Mouse (Mus musculus) embryonic facial prominence, embryonic 15.5 days (tissue): ENCODE results near the gene Kif6. TPM values are rescaled to one million over a fixed set of nuclear protein-coding genes. Genes with fewer than 3 reads are reported as not detected.
A peak's percentile ranks its signal among the peaks of the same experiment; 100 is the strongest.

Experiments used
- ATAC-seq: fragments of 200-750 bp; cut with Nextera tagmentation; 2 replicates; pipeline ENCODE4 v1.8.0; 2017; ENCODE audit warnings: low read depth, moderate TSS enrichment; ENCODE audit not compliant: insufficient number of reproducible peaks, low FRiP score, low TSS enrichment
- H3K27ac ChIP-seq: fragments of 300-500 bp; sonication (generic); replicated peaks from 2 replicates; pipeline ENCODE4 v1.5.1; 2015; ENCODE audit warnings: mild to moderate bottlenecking, inconsistent platforms
- H3K27me3 ChIP-seq: fragments of 300-500 bp; sonication (generic); 2 replicates; pipeline ENCODE4 v1.6.1; 2015; ENCODE audit warnings: inconsistent platforms
- H3K36me3 ChIP-seq: fragments of 300-500 bp; sonication (generic); 2 replicates; pipeline ENCODE4 v1.6.1; 2015; ENCODE audit warnings: mild to moderate bottlenecking, inconsistent platforms
- H3K4me1 ChIP-seq: fragments of 300-500 bp; sonication (generic); 2 replicates; pipeline ENCODE4 v1.6.1; 2015; ENCODE audit warnings: inconsistent platforms
- H3K4me2 ChIP-seq: fragments of 300-500 bp; sonication (generic); replicated peaks from 2 replicates; pipeline ENCODE4 v1.6.1; 2015; ENCODE audit warnings: mild to moderate bottlenecking, inconsistent platforms
- H3K4me3 ChIP-seq: fragments of 300-500 bp; sonication (generic); replicated peaks from 2 replicates; pipeline ENCODE4 v1.5.1; 2015; ENCODE audit warnings: mild to moderate bottlenecking, inconsistent platforms
- H3K9ac ChIP-seq: fragments of 300-500 bp; sonication (generic); 2 replicates; pipeline ENCODE4 v1.6.1; 2015; ENCODE audit warnings: inconsistent platforms
- H3K9me3 ChIP-seq: fragments of 300-500 bp; sonication (generic); replicated peaks from 2 replicates; pipeline ENCODE4 v1.6.1; 2016; ENCODE audit warnings: inconsistent platforms
- WGBS: fragments of 180-500 bp; shearing (Covaris S2); methylation state at CpG from one replicate; pipeline ENCODE4 v1.1.7; 2015; 5-methylcytosine and 5-hydroxymethylcytosine counted together
- polyA plus RNA-seq: library from polyadenylated mRNA; unstranded; fragments of >200 nt; fragmentation: Nextera tagmentation; extraction: Ambion mirVana; gene quantifications from 2 replicates; pipeline ENCODE4 v1.2.1, GENCODE M21; 2015

The Kif6 gene
- 3.3 and 3.9 TPM in 2 replicates for polyA plus RNA-seq

GRCm38 (mm10) chr17:49614577-49615235 is at the start of gene Kif6:
Gene Kif6, plus strand, starts transcription at chr17:49615136.
- H3K9me3 ChIP-seq = no peaks in the 10 kb centered on the region
- peak within 1 kb of the TSS; percentile 55 for H3K4me3 ChIP-seq
- no peak within 1 kb of the TSS for H3K9ac ChIP-seq
- peak within 1 kb of the TSS; percentile 74 for H3K4me2 ChIP-seq
- H3K27me3 ChIP-seq = no peaks in the 10 kb centered on the region
- ATAC-seq = peak; percentile 90
- no peaks in the 10 kb centered on the region for H3K36me3 ChIP-seq
- WGBS = under 1% methylated on average over 27 of the region's 27 CpGs
- H3K4me1 ChIP-seq = peaks cover 14% of the 10 kb centered on the region
- peak within 1 kb of the TSS; percentile 63; the same call in 1 of the 2 replicates for H3K27ac ChIP-seq

DNA sequence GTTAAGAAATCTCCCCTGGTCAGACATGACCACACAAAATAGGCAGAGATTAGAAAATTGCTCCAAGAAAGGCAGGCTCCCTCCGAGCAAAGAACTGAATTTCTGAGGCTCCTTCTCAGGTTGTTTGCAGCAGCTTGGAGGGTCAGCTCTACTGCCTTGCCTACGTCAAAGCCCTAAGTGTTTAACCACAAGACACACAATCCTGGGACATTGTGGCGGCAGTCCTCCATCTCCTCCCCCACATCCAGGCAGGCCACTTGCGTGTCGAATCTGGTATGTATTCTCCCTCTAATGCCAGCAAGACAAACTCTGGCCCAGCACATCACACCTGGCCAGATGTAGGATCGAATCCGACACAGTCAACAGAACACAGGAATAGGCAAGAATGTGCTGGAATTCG is 46.2 kb upstream of the Kif6 start:
- Histone ChIP-seq H3K4me3 (no peak overlapping the region), H3K27me3 (no peaks in the 10 kb centered on the region), H3K9ac (no peak overlapping the region), H3K36me3 (no peaks in the 10 kb centered on the region), H3K4me1 (peaks cover 5% of the 10 kb centered on the region), H3K27ac (no peak overlapping the region), H3K9me3 (no peaks in the 10 kb centered on the region), H3K4me2 (no peak overlapping the region)
- no peak for ATAC-seq
- 49% methylated on average over 8 of the region's 8 CpGs for WGBS

GRCm38 (mm10) chr17:49577321-49577720 is 37.6 kb upstream of the Kif6 start:
- no peaks in the 10 kb centered on the region for H3K27me3 ChIP-seq
- WGBS = 94% methylated on average over 3 of the region's 3 CpGs
- H3K36me3 ChIP-seq = no peaks in the 10 kb centered on the region
- H3K27ac ChIP-seq = no peak overlapping the region
- H3K4me3 ChIP-seq = no peak overlapping the region
- H3K4me1 ChIP-seq = peaks cover 3% of the 10 kb centered on the region; the same call in 1 of the 2 replicates
- ATAC-seq = no peak
- H3K4me2 ChIP-seq = no peak overlapping the region
- H3K9ac ChIP-seq = no peak overlapping the region
- H3K9me3 ChIP-seq = no peaks in the 10 kb centered on the region

- H3K27ac ChIP-seq = no peak overlapping the region
- H3K4me2 ChIP-seq = no peak overlapping the region
- WGBS = 37% methylated on average over 11 of the region's 11 CpGs
- no peaks in the 10 kb centered on the region for H3K27me3 ChIP-seq
- H3K9me3 ChIP-seq = no peaks in the 10 kb centered on the region
- H3K4me1 ChIP-seq = peaks cover 6% of the 10 kb centered on the region
- H3K36me3 ChIP-seq = no peaks in the 10 kb centered on the region
- no peak overlapping the region for H3K4me3 ChIP-seq
- no peak for ATAC-seq
- no peak overlapping the region for H3K9ac ChIP-seq
These were observed 32.5 kb upstream of the Kif6 start for GRCm38 (mm10) chr17:49582471-49582870.

DNA sequence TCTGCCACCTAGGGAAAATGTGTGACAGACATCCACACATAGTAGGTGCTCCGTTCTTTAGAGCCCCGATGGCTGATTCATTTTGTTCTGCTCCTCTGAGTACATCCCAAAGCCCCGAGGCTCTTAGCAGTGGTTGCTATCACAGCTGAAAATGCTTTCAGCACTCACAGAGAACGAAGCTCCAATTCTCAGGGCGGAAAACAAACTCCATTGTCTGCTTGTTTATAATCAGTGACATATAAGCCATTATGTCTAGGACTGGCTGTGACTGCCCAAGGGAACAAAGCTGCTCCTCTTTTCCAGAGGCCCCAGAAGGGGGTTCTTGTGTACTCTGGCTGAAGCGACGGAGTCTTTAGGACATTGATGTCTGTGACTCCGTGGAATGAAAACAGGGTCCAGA is 24.9 kb upstream of the Kif6 start:
- H3K27me3 ChIP-seq = no peaks in the 10 kb centered on the region
- no peaks in the 10 kb centered on the region for H3K9me3 ChIP-seq
- 24% methylated on average over 8 of the region's 8 CpGs for WGBS
- H3K27ac ChIP-seq = no peak overlapping the region
- peaks cover 3% of the 10 kb centered on the region; the same call in 1 of the 2 replicates for H3K4me1 ChIP-seq
- H3K4me3 ChIP-seq = no peak overlapping the region
- no peak for ATAC-seq
- H3K36me3 ChIP-seq = no peaks in the 10 kb centered on the region
- H3K9ac ChIP-seq = no peak overlapping the region
- no peak overlapping the region for H3K4me2 ChIP-seq

DNA sequence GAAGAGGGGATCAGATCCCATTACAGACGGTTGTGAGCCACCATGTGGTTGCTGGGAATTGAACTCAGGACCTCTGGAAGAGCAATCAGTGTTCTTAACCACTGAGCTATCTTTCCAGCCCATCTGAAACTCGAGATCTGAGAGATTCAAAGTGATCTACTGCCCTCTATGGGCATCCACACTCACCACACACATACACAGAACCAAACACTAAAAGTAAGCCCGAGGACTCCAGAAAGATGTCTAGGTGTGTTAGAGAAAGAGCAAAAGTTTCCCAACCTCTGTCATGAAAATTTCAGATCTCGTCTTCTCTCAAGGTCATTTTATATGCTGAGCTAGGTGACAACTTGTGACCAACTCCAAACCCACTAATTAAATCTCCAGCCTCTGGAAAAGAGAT is 9.5 kb upstream of the Kif6 start:
- H3K27me3 ChIP-seq = no peaks in the 10 kb centered on the region
- H3K4me3 ChIP-seq = no peak overlapping the region
- no peaks in the 10 kb centered on the region for H3K36me3 ChIP-seq
- peaks cover 4% of the 10 kb centered on the region; the same call in 1 of the 2 replicates for H3K4me1 ChIP-seq
- no peak overlapping the region for H3K9ac ChIP-seq
- ATAC-seq = no peak
- 77% methylated on average over 4 of the region's 4 CpGs for WGBS
- no peak overlapping the region for H3K27ac ChIP-seq
- no peaks in the 10 kb centered on the region for H3K9me3 ChIP-seq
- no peak overlapping the region for H3K4me2 ChIP-seq

- Histone ChIP-seq H3K4me3 (no peak overlapping the region), H3K27me3 (no peaks in the 10 kb centered on the region), H3K36me3 (no peaks in the 10 kb centered on the region), H3K4me1 (peaks cover 5% of the 10 kb centered on the region; the same call in 1 of the 2 replicates), H3K4me2 (no peak overlapping the region), H3K9ac (no peak overlapping the region), H3K27ac (no peak overlapping the region), H3K9me3 (no peaks in the 10 kb centered on the region)
- WGBS = 59% methylated on average over 7 of the region's 7 CpGs
- ATAC-seq = no peak
These were observed 7.4 kb upstream of the Kif6 start for GRCm38 (mm10) chr17:49607351-49608027.

- WGBS = 32% methylated on average over 8 of the region's 8 CpGs
- no peak overlapping the region for H3K9ac ChIP-seq
- H3K27ac ChIP-seq = peak overlapping the region; percentile 73; the same call in 1 of the 2 replicates
- H3K4me1 ChIP-seq = peaks cover 10% of the 10 kb centered on the region
- H3K4me3 ChIP-seq = no peak overlapping the region
- H3K36me3 ChIP-seq = no peaks in the 10 kb centered on the region
- H3K4me2 ChIP-seq = no peak overlapping the region
- no peaks in the 10 kb centered on the region for H3K9me3 ChIP-seq
- ATAC-seq = no peak
- no peaks in the 10 kb centered on the region for H3K27me3 ChIP-seq
These were observed 4.6 kb upstream of the Kif6 start for GRCm38 (mm10) chr17:49610296-49610695.

GRCm38 (mm10) chr17:49615241-49615651 is 310 bp downstream of the Kif6 start:
- no peaks in the 10 kb centered on the region for H3K9me3 ChIP-seq
- peak; percentile 79 for ATAC-seq
- under 1% methylated on average over 26 of the region's 26 CpGs for WGBS
- peaks cover 12% of the 10 kb centered on the region for H3K4me1 ChIP-seq
- H3K4me3 ChIP-seq = peak overlapping the region; percentile 55
- peak overlapping the region; percentile 74 for H3K4me2 ChIP-seq
- no peak overlapping the region for H3K27ac ChIP-seq
- H3K9ac ChIP-seq = no peak overlapping the region
- H3K36me3 ChIP-seq = no peaks in the 10 kb centered on the region
- H3K27me3 ChIP-seq = no peaks in the 10 kb centered on the region

DNA sequence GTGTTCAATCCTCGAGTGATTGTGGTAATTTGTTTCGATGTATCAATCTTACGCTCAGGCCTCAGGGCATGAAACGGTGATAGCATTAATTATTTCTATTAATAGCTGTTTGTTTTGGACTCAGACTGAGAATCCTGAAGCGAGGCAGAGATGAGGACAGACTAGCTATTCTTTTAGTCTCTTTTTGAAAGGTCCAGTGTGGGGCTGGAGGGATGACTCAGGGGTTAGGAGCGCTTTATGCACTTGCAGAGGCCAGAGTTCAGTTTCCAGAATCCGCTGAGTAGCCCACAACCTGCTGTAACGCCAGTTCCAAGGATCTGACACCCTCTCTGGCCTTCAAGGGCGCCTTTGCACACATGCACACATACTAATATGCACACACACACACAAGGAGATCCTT is 9.6 kb downstream of the Kif6 start:
- Histone ChIP-seq H3K27me3 (no peaks in the 10 kb centered on the region), H3K36me3 (no peaks in the 10 kb centered on the region), H3K27ac (no peak overlapping the region), H3K9me3 (no peaks in the 10 kb centered on the region), H3K9ac (no peak overlapping the region), H3K4me2 (no peak overlapping the region), H3K4me3 (no peak overlapping the region), H3K4me1 (no peaks in the 10 kb centered on the region)
- ATAC-seq = no peak
- WGBS = 49% methylated on average over 9 of the region's 9 CpGs

GRCm38 (mm10) chr17:49627011-49627794 is 12.3 kb downstream of the Kif6 start:
- 83% methylated on average over 13 of the region's 13 CpGs for WGBS
- Histone ChIP-seq H3K9ac (no peak overlapping the region), H3K4me3 (no peak overlapping the region), H3K27ac (no peak overlapping the region), H3K36me3 (no peaks in the 10 kb centered on the region), H3K4me1 (no peaks in the 10 kb centered on the region), H3K27me3 (no peaks in the 10 kb centered on the region), H3K9me3 (no peaks in the 10 kb centered on the region), H3K4me2 (no peak overlapping the region)
- ATAC-seq = no peak
